Mouse (Mus musculus): Measurements from ENCODE around the gene Trio. TPM values are rescaled to one million over a fixed set of nuclear protein-coding genes. Genes with fewer than 3 reads are reported as not detected.

Gene Trio
- total RNA-seq, 2 experiments from 2014 or later, result 159 to 162 TPM

DNA sequence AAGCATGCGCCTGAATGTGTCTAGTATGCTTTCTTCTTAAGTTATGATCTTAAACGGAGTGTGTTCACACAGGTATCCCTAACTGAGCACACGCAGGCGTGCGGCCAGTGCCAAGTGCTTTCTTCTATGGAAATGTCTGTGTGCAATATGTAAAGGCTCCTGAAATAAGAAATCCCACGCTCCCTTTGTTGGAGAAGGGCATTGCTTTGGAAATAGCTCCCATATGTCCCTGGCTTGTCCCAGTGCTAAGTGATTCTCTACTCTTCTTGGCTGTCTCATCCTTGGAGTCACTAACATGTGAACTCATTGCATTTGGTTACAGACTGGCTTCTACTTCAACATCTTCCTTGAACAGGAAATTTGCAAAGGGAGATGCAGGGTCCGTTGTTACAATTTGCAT lies 340.8 kb downstream of the Trio start:
- DNase-seq (ENCODE audit: low spot score in 2 of 2), result no peak

- no peak for DNase-seq (ENCODE audit: low spot score in 2 of 2)
Measured at GRCm38 (mm10) chr15:27683206-27683605, 342.4 kb downstream of the Trio start.

DNA sequence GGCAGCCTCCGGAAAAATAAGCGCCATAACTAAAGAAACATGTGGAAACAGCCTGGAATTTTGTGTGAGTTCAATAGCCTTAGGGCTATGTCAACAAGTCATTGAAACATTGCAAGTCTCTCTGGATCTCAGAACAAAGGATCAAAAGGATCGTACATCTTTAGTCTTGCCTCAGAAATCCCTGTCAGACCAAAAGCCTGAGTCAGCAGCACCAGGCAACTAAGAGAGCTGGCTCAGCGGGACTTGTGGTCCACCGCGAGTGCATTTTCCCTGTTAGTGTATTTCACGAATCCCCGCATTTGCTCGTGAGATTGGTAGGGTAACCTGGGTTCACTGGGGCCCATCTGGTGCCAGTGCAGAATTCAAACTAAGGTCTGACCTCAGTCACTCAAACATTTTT lies 343.0 kb downstream of the Trio start:
- DNase-seq (ENCODE audit: low spot score in 2 of 2), result no peak

DNA sequence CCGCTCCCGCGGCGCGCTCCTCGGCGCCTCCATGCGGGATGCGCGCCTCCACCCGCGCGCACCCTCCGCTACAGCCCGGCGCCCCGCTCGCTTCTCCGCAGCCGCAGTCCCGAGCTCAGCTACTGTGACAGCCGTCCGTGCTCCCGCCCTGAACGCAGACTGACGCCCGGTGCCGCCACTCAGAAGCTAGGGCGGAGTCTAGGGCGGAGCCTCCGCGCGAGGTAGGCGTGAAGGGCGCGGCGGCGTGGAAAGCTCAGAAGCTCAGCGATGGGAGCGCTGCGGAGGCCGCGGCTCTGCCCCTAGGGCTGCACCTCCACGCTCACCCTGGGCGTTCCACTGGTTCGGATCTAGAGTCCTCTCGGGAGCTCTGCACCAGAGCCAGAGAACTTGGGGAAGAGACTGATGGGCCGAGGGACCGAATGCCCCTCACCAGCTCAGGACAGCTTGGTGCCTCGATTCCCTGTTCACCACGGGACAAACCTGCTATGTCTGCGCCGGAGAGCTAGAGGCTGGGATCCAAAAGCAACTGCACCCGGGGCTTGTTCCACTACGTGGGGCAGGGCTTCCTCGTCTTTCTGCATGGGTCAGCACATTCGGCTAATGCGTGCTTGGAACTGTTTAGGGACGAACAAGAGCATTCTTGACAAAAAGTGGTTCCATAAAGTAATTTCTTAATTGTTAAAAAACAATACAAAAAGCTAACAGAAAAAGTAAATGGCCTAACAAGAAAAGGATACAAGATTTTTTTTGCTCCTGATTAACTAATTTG lies 344.0 kb downstream of the Trio start, which contains the start of gene Otulinl:
Gene Otulinl, minus strand, starts transcription at position 161 of the 769 bp plus-strand sequence.
- DNase-seq (ENCODE audit: low spot score in 2 of 2), result peak; percentile 88 to 91

- DNase-seq (ENCODE audit: low spot score in 2 of 2), result peak in 1 of 2 experiments; percentile 24
Measured at GRCm38 (mm10) chr15:27680997-27681396, 344.7 kb downstream of the Trio start.

Other genes starting within 250 kb of the Trio start
- under 1 TPM; 0.08 to 0.10 TPM for gene Dnah5, start 177.9 kb upstream of the Trio start, total RNA-seq (2021)

Measured in gastrocnemius, postnatal 4 days (tissue).